Mouse (Mus musculus) myocyte (in vitro differentiated cells): ENCODE results near the gene Elavl1. TPM values are rescaled to one million over a fixed set of nuclear protein-coding genes. Genes with fewer than 3 reads are reported as not detected.

Source experiments
- H3K27me3 ChIP-seq: one replicate; pipeline ENCODE4 v1.6.1; 2011; ENCODE audit not compliant: control insufficient read depth, insufficient read depth, insufficient read length
- H3K36me3 ChIP-seq: one replicate; pipeline ENCODE4 v1.6.1; 2011; ENCODE audit not compliant: control insufficient read depth, insufficient read depth
- H3K4me2 ChIP-seq: one replicate; pipeline ENCODE4 v1.6.1; 2011; ENCODE audit warnings: low read depth, control low read depth
- H3K4me3 ChIP-seq: one replicate; pipeline ENCODE4 v1.5.1; 2011; ENCODE audit warnings: mild to moderate bottlenecking, control low read depth, moderate library complexity
- H3K79me2 ChIP-seq: one replicate; pipeline ENCODE4 v1.6.1; 2011; ENCODE audit not compliant: control insufficient read depth, insufficient read depth
- H3ac ChIP-seq: one replicate; pipeline ENCODE4 v1.6.1; 2011; ENCODE audit not compliant: control insufficient read depth, insufficient read length
- CEBPB ChIP-seq: IDR thresholded peaks from 2 replicates; pipeline ENCODE4 v1.6.1; 2011; ENCODE audit warnings: mild to moderate bottlenecking, moderate library complexity; ENCODE audit not compliant: poor library complexity, insufficient read depth, severe bottlenecking
- E2F4 ChIP-seq: IDR thresholded peaks from one replicate; pipeline ENCODE4 v1.6.1; 2011; ENCODE audit warnings: mild to moderate bottlenecking, control low read depth, moderate library complexity; ENCODE audit not compliant: insufficient read depth
- MAX ChIP-seq: IDR thresholded peaks from one replicate; pipeline ENCODE4 v1.6.1; 2011; ENCODE audit warnings: low read depth, mild to moderate bottlenecking, control low read depth
- MYOD1 ChIP-seq, 3 experiments: IDR thresholded peaks; one replicate each; pipeline ENCODE4 v1.6.1; 2011; ENCODE audit warnings: control low read depth in 2 of 3, low read depth in 2 of 3, mild to moderate bottlenecking in 2 of 3, moderate library complexity in 1 of 3; ENCODE audit not compliant: insufficient read length in 2 of 3, control insufficient read depth in 1 of 3
- MYOG ChIP-seq, 3 experiments: IDR thresholded peaks; one replicate each; pipeline ENCODE4 v1.6.1; 2011; ENCODE audit warnings: control low read depth in 2 of 3, low read depth in 2 of 3, mild to moderate bottlenecking in 2 of 3; ENCODE audit not compliant: insufficient read length in 2 of 3, control insufficient read depth in 1 of 3, insufficient read depth in 1 of 3
- POLR2A ChIP-seq: IDR thresholded peaks from one replicate; pipeline ENCODE4 v1.6.1; 2011; ENCODE audit warnings: low read depth, mild to moderate bottlenecking, control low read depth, moderate library complexity; ENCODE audit not compliant: insufficient read length
- POLR2AphosphoS2 ChIP-seq: IDR thresholded peaks from one replicate; pipeline ENCODE4 v1.6.1; 2011; ENCODE audit warnings: low read depth, control low read depth; ENCODE audit not compliant: insufficient read length
- REST ChIP-seq: IDR thresholded peaks from one replicate; pipeline ENCODE4 v1.6.1; 2011; ENCODE audit warnings: mild to moderate bottlenecking, control low read depth, moderate library complexity; ENCODE audit not compliant: insufficient read depth, insufficient read length
- SRF ChIP-seq: IDR thresholded peaks from one replicate; pipeline ENCODE4 v1.6.1; 2011; ENCODE audit warnings: low read depth; ENCODE audit not compliant: control insufficient read depth, insufficient read length
- TCF12 ChIP-seq: IDR thresholded peaks from one replicate; pipeline ENCODE4 v1.6.1; 2011; ENCODE audit warnings: mild to moderate bottlenecking, control low read depth; ENCODE audit not compliant: poor library complexity, insufficient read depth, severe bottlenecking
- TCF3 ChIP-seq: IDR thresholded peaks from one replicate; pipeline ENCODE4 v1.6.1; 2011; ENCODE audit warnings: low read depth, control low read depth; ENCODE audit not compliant: insufficient read length
- USF1 ChIP-seq: IDR thresholded peaks from one replicate; pipeline ENCODE4 v1.6.1; 2011; ENCODE audit warnings: low read depth, mild to moderate bottlenecking, control low read depth, moderate library complexity
- polyA plus RNA-seq: library from polyadenylated mRNA; unstranded; fragments of >200 nt; fragmentation: generic; extraction: Trizol; gene quantifications from one replicate; pipeline ENCODE4 v1.2.1, GENCODE M21; 2012; ENCODE audit warnings: missing spikeins

Gene Elavl1
- polyA plus RNA-seq, 1 experiment, result 44.2 TPM

GRCm38 (mm10) chr8:4313254-4314124, 11.7 kb downstream of the Elavl1 start:
- no peak overlapping the region for H3K4me3 ChIP-seq
- no peak overlapping the region for H3ac ChIP-seq
- peaks cover 36% of the 10 kb centered on the region for H3K36me3 ChIP-seq
- H3K4me2 ChIP-seq, result peak overlapping the region; percentile 37
- H3K79me2 ChIP-seq, result peaks cover 84% of the 10 kb centered on the region
- TF ChIP-seq POLR2A (no peak), USF1 (no peak), MAX (no peak), MYOG (IDR thresholded peaks at IDR 0.05; ENCODE audit: control insufficient read depth in 1 of 3, insufficient read depth in 1 of 3, insufficient read length in 2 of 3, low read depth in 2 of 3) (no peak), E2F4 (no peak), MYOD1 (IDR thresholded peaks at IDR 0.05; ENCODE audit: control insufficient read depth in 1 of 3, insufficient read length in 2 of 3, low read depth in 2 of 3) (no peak), POLR2AphosphoS2 (no peak), TCF3 (no peak), TCF12 (no peak), REST (no peak), CEBPB (no peak), SRF (no peak)
- H3K27me3 ChIP-seq, result no peaks in the 10 kb centered on the region

- TF ChIP-seq POLR2AphosphoS2, result no peak
- TF ChIP-seq MAX, result no peak
- no peak for TF ChIP-seq SRF
- no peak for TF ChIP-seq TCF12
- no peak for TF ChIP-seq TCF3
- no peak for TF ChIP-seq MYOD1 (IDR thresholded peaks at IDR 0.05; ENCODE audit: control insufficient read depth in 1 of 3, insufficient read length in 2 of 3, low read depth in 2 of 3)
- TF ChIP-seq E2F4, result no peak
- H3ac ChIP-seq, result no peak overlapping the region
- no peaks in the 10 kb centered on the region for H3K27me3 ChIP-seq
- H3K36me3 ChIP-seq, result peaks cover 40% of the 10 kb centered on the region
- no peak overlapping the region for H3K4me3 ChIP-seq
- H3K79me2 ChIP-seq, result peaks cover 80% of the 10 kb centered on the region
- H3K4me2 ChIP-seq, result no peak overlapping the region
Measured at GRCm38 (mm10) chr8:4312104-4312503, 13.1 kb downstream of the Elavl1 start.

- H3ac ChIP-seq, result no peak overlapping the region
- H3K27me3 ChIP-seq, result no peaks in the 10 kb centered on the region
- no peak overlapping the region for H3K4me2 ChIP-seq
- peaks cover 39% of the 10 kb centered on the region for H3K79me2 ChIP-seq
- TF ChIP-seq SRF, result no peak
- H3K4me3 ChIP-seq, result no peak overlapping the region
- peaks cover 69% of the 10 kb centered on the region for H3K36me3 ChIP-seq
Measured at GRCm38 (mm10) chr8:4305838-4306237, 19.4 kb downstream of the Elavl1 start.

- Histone ChIP-seq H3K27me3 (no peaks in the 10 kb centered on the region), H3K4me2 (no peak overlapping the region), H3ac (no peak overlapping the region), H3K4me3 (no peak overlapping the region), H3K36me3 (peaks cover 58% of the 10 kb centered on the region), H3K79me2 (peaks cover 28% of the 10 kb centered on the region)
- TF ChIP-seq SRF (no peak), REST (no peak)
Measured at GRCm38 (mm10) chr8:4304124-4304547, 21.1 kb downstream of the Elavl1 start.

GRCm38 (mm10) chr8:4297822-4298221, 27.4 kb downstream of the Elavl1 start:
- no peak overlapping the region for H3K4me3 ChIP-seq
- no peak overlapping the region for H3K4me2 ChIP-seq
- H3K79me2 ChIP-seq, result peaks cover under 1% of the 10 kb centered on the region
- H3K36me3 ChIP-seq, result peaks cover 76% of the 10 kb centered on the region
- no peak overlapping the region for H3ac ChIP-seq
- TF ChIP-seq POLR2A, result no peak
- TF ChIP-seq TCF12, result no peak
- TF ChIP-seq REST, result no peak
- TF ChIP-seq CEBPB, result no peak
- no peak for TF ChIP-seq MYOD1 (IDR thresholded peaks at IDR 0.05; ENCODE audit: control insufficient read depth in 1 of 3, insufficient read length in 2 of 3, low read depth in 2 of 3)
- no peak for TF ChIP-seq SRF
- no peak for TF ChIP-seq E2F4
- no peak for TF ChIP-seq MYOG (IDR thresholded peaks at IDR 0.05; ENCODE audit: control insufficient read depth in 1 of 3, insufficient read depth in 1 of 3, insufficient read length in 2 of 3, low read depth in 2 of 3)
- TF ChIP-seq POLR2AphosphoS2, result no peak
- TF ChIP-seq MAX, result no peak
- H3K27me3 ChIP-seq, result no peaks in the 10 kb centered on the region
